Mouse (Mus musculus): ENCODE data around the gene Mmp2.

Mmp2 gene

GRCm38 (mm10) chr8:92827243-92828034, at the start of gene Mmp2:
Gene Mmp2, plus strand, starts transcription at chr8:92827291.
- in situ Hi-C loops (cut with MseI, MboI): no loop called here

- in situ Hi-C loops (cut with MseI, MboI): loop anchor here in 1 of 2 experiments (10.0 kb wide), 1 partner anchor 136 kb away; no protein-coding TSS in a partner anchor
Measured at GRCm38 (mm10) chr8:92780976-92781375, 46.1 kb upstream of the Mmp2 start.

GRCm38 (mm10) chr8:92783906-92784610, 43.0 kb upstream of the Mmp2 start:
- in situ Hi-C loops (cut with MseI, MboI): loop anchor here in 1 of 2 experiments (10.0 kb wide), 1 partner anchor 139 kb away; no protein-coding TSS in a partner anchor

GRCm38 (mm10) chr8:92790835-92791234, 36.3 kb upstream of the Mmp2 start:
- in situ Hi-C loops (cut with MseI, MboI): loop anchor here in 1 of 2 experiments (10.0 kb wide), 1 partner anchor 146 kb away; no protein-coding TSS in a partner anchor

GRCm38 (mm10) chr8:92791999-92792398, 35.1 kb upstream of the Mmp2 start:
- in situ Hi-C loops (cut with MseI, MboI): loop anchor here in 1 of 2 experiments (10.0 kb wide), 1 partner anchor 147 kb away; no protein-coding TSS in a partner anchor

GRCm38 (mm10) chr8:92793852-92794580, 33.1 kb upstream of the Mmp2 start:
- in situ Hi-C loops (cut with MseI, MboI): loop anchor here in 1 of 2 experiments (10.0 kb wide), 1 partner anchor 149 kb away; no protein-coding TSS in a partner anchor

GRCm38 (mm10) chr8:92797527-92797931, 29.6 kb upstream of the Mmp2 start:
- in situ Hi-C loops (cut with MseI, MboI): loop anchor here in 1 of 2 experiments (10.0 kb wide), 1 partner anchor 153 kb away; no protein-coding TSS in a partner anchor

GRCm38 (mm10) chr8:92799406-92799805, 27.7 kb upstream of the Mmp2 start:
- in situ Hi-C loops (cut with MseI, MboI): loop anchor here in 1 of 2 experiments (10.0 kb wide), 1 partner anchor 155 kb away; no protein-coding TSS in a partner anchor

- in situ Hi-C loops (cut with MseI, MboI): no loop called here
Measured at GRCm38 (mm10) chr8:92801231-92801630, 25.9 kb upstream of the Mmp2 start.

- in situ Hi-C loops (cut with MseI, MboI): no loop called here
Measured at GRCm38 (mm10) chr8:92802591-92802990, 24.5 kb upstream of the Mmp2 start.

GRCm38 (mm10) chr8:92812773-92813172, 14.3 kb upstream of the Mmp2 start:
- in situ Hi-C loops (cut with MseI, MboI): no loop called here

GRCm38 (mm10) chr8:92815661-92816060, 11.4 kb upstream of the Mmp2 start:
- in situ Hi-C loops (cut with MseI, MboI): loop anchor here in 1 of 2 experiments (5.0 kb wide), 1 partner anchor 187 kb away; no protein-coding TSS in a partner anchor

- in situ Hi-C loops (cut with MseI, MboI): loop anchor here in 1 of 2 experiments (5.0 kb wide), 1 partner anchor 184 kb away; no protein-coding TSS in a partner anchor
Measured at GRCm38 (mm10) chr8:92817928-92818818, 8.9 kb upstream of the Mmp2 start.

GRCm38 (mm10) chr8:92821151-92821550, 5.9 kb upstream of the Mmp2 start:
- in situ Hi-C loops (cut with MseI, MboI): loop anchor here in 1 of 2 experiments (5.0 kb wide), 1 partner anchor 176 kb away; no protein-coding TSS in a partner anchor

- in situ Hi-C loops (cut with MseI, MboI): loop anchor here in 1 of 2 experiments (5.0 kb wide), 1 partner anchor 175 kb away; no protein-coding TSS in a partner anchor
Measured at GRCm38 (mm10) chr8:92822386-92822785, 4.7 kb upstream of the Mmp2 start.

GRCm38 (mm10) chr8:92825991-92826390, 1.1 kb upstream of the Mmp2 start:
- in situ Hi-C loops (cut with MseI, MboI): no loop called here

- in situ Hi-C loops (cut with MseI, MboI): no loop called here
Measured at GRCm38 (mm10) chr8:92828251-92828743, 1.2 kb downstream of the Mmp2 start.

- in situ Hi-C loops (cut with MseI, MboI): no loop called here
Measured at GRCm38 (mm10) chr8:92834065-92834731, 7.1 kb downstream of the Mmp2 start.

GRCm38 (mm10) chr8:92834786-92835500, 7.9 kb downstream of the Mmp2 start:
- in situ Hi-C loops (cut with MseI, MboI): no loop called here
